Mouse (Mus musculus): ENCODE data around the gene Gpatch8. TPM values are rescaled to one million over a fixed set of nuclear protein-coding genes. Genes with fewer than 3 reads are reported as not detected.

Gene Gpatch8
- total and polyA plus RNA-seq, 3 experiments: 11.5 to 24.7 (median 16.6) TPM

DNA sequence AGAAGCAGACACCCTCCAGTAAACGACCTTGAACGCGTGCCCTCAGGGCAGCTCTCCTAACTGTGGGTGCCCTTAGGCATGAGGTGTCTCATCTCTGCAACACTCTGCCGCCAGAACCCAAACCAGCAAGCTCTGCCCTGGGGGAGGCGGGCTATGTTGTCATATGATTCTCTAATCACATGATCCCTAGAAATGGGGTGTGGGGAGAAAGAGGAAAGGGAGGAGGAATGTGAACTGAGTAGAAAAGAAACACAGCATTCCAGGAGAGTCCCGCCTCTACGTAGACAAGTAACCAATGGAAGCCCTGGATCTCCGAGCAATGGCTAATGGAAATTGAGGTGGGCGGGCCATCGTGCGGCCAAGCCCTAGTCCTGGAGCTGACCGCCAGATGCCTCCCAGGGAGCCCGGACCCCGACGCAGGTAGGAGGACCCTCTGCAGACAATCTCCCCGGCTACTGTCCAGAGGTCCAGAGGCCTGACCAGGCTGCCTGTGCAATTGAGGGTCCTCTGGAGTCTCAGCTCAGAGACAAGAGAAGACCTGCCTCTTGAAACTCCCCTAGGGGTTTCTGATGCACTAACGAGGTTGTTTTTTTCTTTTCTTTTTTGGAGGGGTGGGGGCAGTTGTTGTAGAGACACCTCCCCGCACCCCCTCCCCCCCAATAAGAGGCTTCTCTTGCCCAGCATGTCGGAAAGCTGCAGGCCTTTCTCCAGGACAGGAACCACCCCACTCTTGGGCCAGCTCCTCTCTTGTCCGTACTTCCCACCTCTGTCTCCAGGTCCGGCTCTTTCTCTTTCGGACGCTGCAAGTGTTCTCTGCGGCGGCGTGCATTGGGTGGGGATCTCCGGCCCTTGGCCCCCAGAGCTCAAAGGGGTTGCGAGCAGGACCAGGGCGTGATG, 125.8 kb downstream of the Gpatch8 start, which contains the start of gene Grn:
Gene Grn (plus strand): TSS at position 195 of the 897 bp plus-strand sequence.
- Histone ChIP-seq H3K27ac (ENCODE audit: insufficient read depth, low read depth) (peak within 1 kb of the TSS; percentile 72), H3K9me3 (replicated peaks; ENCODE audit: low read length) (no peaks in the 10 kb centered on the region), H3K4me3 (replicated peaks in 1 of 3; ENCODE audit: low read depth in 2 of 3, low read length in 2 of 3, poor library complexity in 1 of 3) (peak within 1 kb of the TSS; percentile 67 to 75 (median 68)), H3K79me2 (replicated peaks; ENCODE audit: control insufficient read depth, extremely low read depth, insufficient read depth, poor library complexity, severe bottlenecking) (no peaks in the 10 kb centered on the region), H3K4me1 (ENCODE audit: control insufficient read depth in 1 of 2, insufficient read depth in 2 of 2) (peaks cover 27 to 55% of the 10 kb centered on the region in 2 experiments), H3K36me3 (replicated peaks in 1 of 2; ENCODE audit: control insufficient read depth in 1 of 2, insufficient read depth in 1 of 2, low read length in 1 of 2) (peaks cover 9 to 21% of the 10 kb centered on the region in 2 experiments), H3K4me2 (ENCODE audit: insufficient read depth, low read depth, poor library complexity, severe bottlenecking) (peak within 1 kb of the TSS; percentile 91), H3K27me3 (replicated peaks) (no peaks in the 10 kb centered on the region), H3K9ac (ENCODE audit: insufficient read depth, low read depth) (peak within 1 kb of the TSS; percentile 79)
- dilution Hi-C loops (cut with MboI; ENCODE audit: extremely low pct_ligation_motif_present, extremely low pct_unique_long_range_greater_than_20kb, low sequenced_read_pairs): no loop called here
- in situ Hi-C loops (cut with MboI; ENCODE audit: low pct_ligation_motif_present, low pct_unique_long_range_greater_than_20kb, low sequenced_read_pairs): loop anchor here (5.0 kb wide), 1 partner anchor 128 kb away; no protein-coding TSS in a partner anchor
- 0 out of 2 replicates have a peak, but pooled peaks have one; percentile 51 for TF ChIP-seq TBP (conservative IDR thresholded peaks at IDR 0.05; ENCODE audit: low read depth, low read length)
- peak; percentile 89 for TF ChIP-seq USF1 (IDR thresholded peaks at IDR 0.05; ENCODE audit: low read depth, low read length)
- no peak for TF ChIP-seq CTCF (conservative IDR thresholded peaks at IDR 0.05 in 1 of 2, IDR thresholded peaks at IDR 0.05 in 1 of 2; ENCODE audit: low read depth in 2 of 2, low read length in 2 of 2)
- TF ChIP-seq IRF4 (IDR thresholded peaks at IDR 0.05; ENCODE audit: low read depth, low read length): peak; percentile 18; the same call in 1 of the 2 replicates
- TF ChIP-seq EP300 (IDR thresholded peaks at IDR 0.05; ENCODE audit: low read length): no peak
- peak; percentile 56 for TF ChIP-seq POLR2A (IDR thresholded peaks at IDR 0.05; ENCODE audit: low read depth, low read length)
- peak; percentile 94 for TF ChIP-seq SIN3A (IDR thresholded peaks at IDR 0.05; ENCODE audit: low read length)
- peak; percentile 77 for TF ChIP-seq ZNF384 (IDR thresholded peaks at IDR 0.05; ENCODE audit: low read depth, low read length)
- peak; percentile 94 for TF ChIP-seq USF2 (conservative IDR thresholded peaks at IDR 0.05; ENCODE audit: low read depth, low read length)
- TF ChIP-seq MAX (IDR thresholded peaks at IDR 0.05; ENCODE audit: low read length): peak; percentile 73; the same call in 1 of the 2 replicates
- no peak for TF ChIP-seq BHLHE40 (IDR thresholded peaks at IDR 0.05; ENCODE audit: low read depth, low read length)
- TF ChIP-seq MXI1 (IDR thresholded peaks at IDR 0.05; ENCODE audit: low read depth, low read length): peak; percentile 62; the same call in 1 of the 2 replicates
- TF ChIP-seq NELFE (IDR thresholded peaks at IDR 0.05; ENCODE audit: low read depth, low read length): peak; percentile 45
- TF ChIP-seq TCF12 (IDR thresholded peaks at IDR 0.05; ENCODE audit: low read depth, low read length): peak; percentile 42; the same call in 1 of the 2 replicates
- TF ChIP-seq HCFC1 (IDR thresholded peaks at IDR 0.05; ENCODE audit: low read depth, low read length): peak; percentile 60
- DNase-seq (ENCODE audit: extremely low read depth): peak; percentile 92

DNA sequence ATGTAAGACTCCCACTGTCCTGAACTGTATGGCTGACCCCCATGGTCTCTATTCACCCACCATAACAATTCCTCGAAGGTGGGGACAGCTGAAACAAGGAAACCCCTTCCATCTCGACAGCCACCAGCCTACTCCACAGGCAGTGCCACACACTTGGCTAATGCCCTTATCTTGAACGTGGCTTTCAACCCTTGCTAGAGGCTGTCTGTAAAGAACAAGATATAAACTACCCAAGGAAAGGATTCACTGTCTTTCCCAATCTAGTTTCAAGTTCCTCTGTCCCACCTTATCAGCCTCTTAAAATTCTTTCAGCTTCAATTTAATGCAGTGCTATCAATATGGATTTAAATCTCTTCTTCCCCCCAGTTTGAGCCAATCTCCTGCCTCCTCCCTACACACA, 126.6 kb downstream of the Gpatch8 start:
- no peaks in the 10 kb centered on the region for H3K27me3 ChIP-seq (replicated peaks)
- H3K27ac ChIP-seq (ENCODE audit: insufficient read depth, low read depth): no peak overlapping the region
- no peaks in the 10 kb centered on the region for H3K79me2 ChIP-seq (replicated peaks; ENCODE audit: control insufficient read depth, extremely low read depth, insufficient read depth, poor library complexity, severe bottlenecking)
- H3K4me3 ChIP-seq (replicated peaks in 1 of 3; ENCODE audit: low read depth in 2 of 3, low read length in 2 of 3, poor library complexity in 1 of 3): peak overlapping the region; percentile 67 to 75 (median 68)
- no peak for DNase-seq (ENCODE audit: extremely low read depth)
- H3K9ac ChIP-seq (ENCODE audit: insufficient read depth, low read depth): peak overlapping the region; percentile 79; the same call in 1 of the 2 replicates
- in situ Hi-C loops (cut with MboI; ENCODE audit: low pct_ligation_motif_present, low pct_unique_long_range_greater_than_20kb, low sequenced_read_pairs) (no loop called here), dilution Hi-C loops (cut with MboI; ENCODE audit: extremely low pct_ligation_motif_present, extremely low pct_unique_long_range_greater_than_20kb, low sequenced_read_pairs) (no loop called here)
- H3K4me1 ChIP-seq (ENCODE audit: control insufficient read depth in 1 of 2, insufficient read depth in 2 of 2): peaks cover 22 to 51% of the 10 kb centered on the region in 2 experiments
- no peaks in the 10 kb centered on the region for H3K9me3 ChIP-seq (replicated peaks; ENCODE audit: low read length)
- no peak overlapping the region for H3K4me2 ChIP-seq (ENCODE audit: insufficient read depth, low read depth, poor library complexity, severe bottlenecking)
- H3K36me3 ChIP-seq (replicated peaks in 1 of 2; ENCODE audit: control insufficient read depth in 1 of 2, insufficient read depth in 1 of 2, low read length in 1 of 2): peaks cover under 1 to 15% of the 10 kb centered on the region in 2 experiments
- TF ChIP-seq ELF1 (IDR thresholded peaks at IDR 0.05; ENCODE audit: low read depth, low read length): no peak
- TF ChIP-seq MAX (IDR thresholded peaks at IDR 0.05; ENCODE audit: low read length): no peak
- peak; percentile 6; the same call in 1 of the 2 replicates for TF ChIP-seq NELFE (IDR thresholded peaks at IDR 0.05; ENCODE audit: low read depth, low read length)
- no peak for TF ChIP-seq EP300 (IDR thresholded peaks at IDR 0.05; ENCODE audit: low read length)

Data from CH12.LX (cell line).